Mouse (Mus musculus) lung, postnatal 0 days (tissue): Measurements from ENCODE around the gene Hist1h2af.

Experiments used
- CTCF ChIP-seq: IDR thresholded peaks from 2 replicates; pipeline ENCODE4 v1.5.1; 2016; ENCODE audit warnings: antibody characterized with exemption, mild to moderate bottlenecking
- EP300 ChIP-seq: IDR thresholded peaks from 2 replicates; pipeline ENCODE4 v1.6.1; 2016; ENCODE audit warnings: antibody characterized with exemption, mild to moderate bottlenecking, control low read depth

- TF ChIP-seq CTCF (no peak), EP300 (no peak)
These were observed 43.4 kb downstream of the Hist1h2af start for GRCm38 (mm10) chr13:23576906-23577639.
